Mouse (Mus musculus) layer of hippocampus, postnatal 36 days (tissue): ENCODE data around the gene Ccdc33. TPM values are rescaled to one million over a fixed set of nuclear protein-coding genes. Genes with fewer than 3 reads are reported as not detected.

Experiments used
- total RNA-seq, 2 experiments: library from RNA; stranded (reverse); gene quantifications; 2 replicates each; pipeline ENCODE4 v1.2.3; 2021

Gene Ccdc33
- total RNA-seq, 2 experiments from 2014 or later = 0.30 to 0.73 TPM

Other genes with a start within 250 kb of the Ccdc33 start
- 100 to 1,000 TPM in 1 of 2 experiments, 10 to 100 TPM in 1; 94.3 to 102 TPM for gene Ubl7, start 207.8 kb downstream of the Ccdc33 start, total RNA-seq
- 10 to 100 TPM; 87.3 to 90.3 TPM for gene Sema7a, start 178.7 kb downstream of the Ccdc33 start, total RNA-seq
- gene Cyp11a1, start 112.4 kb downstream of the Ccdc33 start, total RNA-seq = 1 to 10 TPM; 1.5 to 2.0 TPM
- gene Stra6, start 55.0 kb downstream of the Ccdc33 start, total RNA-seq = 10 to 100 TPM; 11.4 to 13.3 TPM
- 10 to 100 TPM; 11.5 to 14.5 TPM for gene Islr, start 85.5 kb upstream of the Ccdc33 start, total RNA-seq
- gene Islr2, start 85.5 kb upstream of the Ccdc33 start, total RNA-seq = 100 to 1,000 TPM; 134 to 145 TPM
- 10 to 100 TPM; 12.8 to 15.4 TPM for gene Pml, start 131.0 kb upstream of the Ccdc33 start, total RNA-seq
- gene Stoml1, start 134.3 kb upstream of the Ccdc33 start, total RNA-seq = 10 to 100 TPM; 71.3 to 79.0 TPM
- gene Loxl1, start 194.4 kb upstream of the Ccdc33 start, total RNA-seq = 1 to 10 TPM; 3.5 to 3.9 TPM